Mouse (Mus musculus): ENCODE data around the gene Hormad1.

Hormad1 gene

DNA sequence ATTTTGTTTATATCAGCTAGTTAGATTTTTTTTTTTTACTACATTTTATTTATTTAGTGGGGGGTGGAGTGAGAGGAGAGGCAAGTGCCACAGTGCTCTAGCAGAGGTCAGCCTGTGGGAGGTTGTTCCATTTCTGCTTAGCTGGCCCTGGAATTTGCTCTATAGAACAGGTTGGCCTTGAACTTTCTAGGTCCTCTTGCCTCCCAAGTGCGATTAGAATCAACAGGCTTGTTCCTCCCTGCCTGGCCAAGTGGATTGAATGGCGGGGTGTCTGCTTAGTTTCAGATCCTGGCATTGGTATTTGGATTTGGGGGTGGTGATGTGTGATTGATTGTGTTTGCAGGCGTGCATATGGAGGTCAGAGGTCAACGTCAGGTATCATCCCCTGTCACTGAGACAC is 76.6 kb downstream of the Hormad1 start:
- DNase-seq (ENCODE audit: low spot score), result no peak

All from spleen, adult 12 weeks (tissue).